Mouse (Mus musculus): ENCODE results near the gene Crk. TPM values are rescaled to one million over a fixed set of nuclear protein-coding genes. Genes with fewer than 3 reads are reported as not detected.

The Crk gene
- polyA plus RNA-seq, 1 experiment = 46.7 TPM

- H3K36me3 ChIP-seq (ENCODE audit: control insufficient read depth, insufficient read depth, low read length) = peaks cover 38% of the 10 kb centered on the region
- no peak for DNase-seq
- TF ChIP-seq CTCF (IDR thresholded peaks at IDR 0.05; ENCODE audit: borderline replicate concordance, control insufficient read depth, extremely low read depth, insufficient read depth, low read length, poor library complexity) (no peak), POLR2A (IDR thresholded peaks at IDR 0.05; ENCODE audit: control insufficient read depth, extremely low read depth, insufficient read depth, low read length, poor library complexity) (no peak)
- H3K27me3 ChIP-seq (ENCODE audit: control insufficient read depth, insufficient read depth, low read length) = no peaks in the 10 kb centered on the region
- H3K4me1 ChIP-seq (replicated peaks; ENCODE audit: control insufficient read depth, insufficient read depth, low read length) = peaks cover 17% of the 10 kb centered on the region
- H3K27ac ChIP-seq (ENCODE audit: control insufficient read depth, insufficient read depth, low read length) = no peak overlapping the region
- WGBS = 91% methylated on average over 11 of the region's 11 CpGs
- no peak overlapping the region for H3K4me3 ChIP-seq (ENCODE audit: control insufficient read depth, insufficient read depth, low read length)
Measured at GRCm38 (mm10) chr11:75635315-75635714, 43.7 kb upstream of the Crk start.

GRCm38 (mm10) chr11:75643323-75643722 lies 35.7 kb upstream of the Crk start:
- no peak overlapping the region for H3K27ac ChIP-seq (ENCODE audit: control insufficient read depth, insufficient read depth, low read length)
- H3K4me1 ChIP-seq (replicated peaks; ENCODE audit: control insufficient read depth, insufficient read depth, low read length) = peaks cover 25% of the 10 kb centered on the region
- no peak for DNase-seq
- TF ChIP-seq POLR2A (IDR thresholded peaks at IDR 0.05; ENCODE audit: control insufficient read depth, extremely low read depth, insufficient read depth, low read length, poor library complexity) = no peak
- TF ChIP-seq CTCF (IDR thresholded peaks at IDR 0.05; ENCODE audit: borderline replicate concordance, control insufficient read depth, extremely low read depth, insufficient read depth, low read length, poor library complexity) = no peak
- 0 out of 2 replicates have a peak, but pooled peaks cover 4% of the 10 kb centered on the region for H3K36me3 ChIP-seq (ENCODE audit: control insufficient read depth, insufficient read depth, low read length)
- WGBS = 96% methylated on average over 5 of the region's 5 CpGs
- no peaks in the 10 kb centered on the region for H3K27me3 ChIP-seq (ENCODE audit: control insufficient read depth, insufficient read depth, low read length)
- H3K4me3 ChIP-seq (ENCODE audit: control insufficient read depth, insufficient read depth, low read length) = no peak overlapping the region

- DNase-seq = peak; percentile 47
- H3K27me3 ChIP-seq (ENCODE audit: control insufficient read depth, insufficient read depth, low read length) = no peaks in the 10 kb centered on the region
- H3K4me1 ChIP-seq (replicated peaks; ENCODE audit: control insufficient read depth, insufficient read depth, low read length) = peaks cover 31% of the 10 kb centered on the region
- no peak overlapping the region for H3K4me3 ChIP-seq (ENCODE audit: control insufficient read depth, insufficient read depth, low read length)
- WGBS = 3% methylated on average over 9 of the region's 9 CpGs
- H3K27ac ChIP-seq (ENCODE audit: control insufficient read depth, insufficient read depth, low read length) = peak overlapping the region; percentile 42
- TF ChIP-seq POLR2A (IDR thresholded peaks at IDR 0.05; ENCODE audit: control insufficient read depth, extremely low read depth, insufficient read depth, low read length, poor library complexity) (no peak), CTCF (IDR thresholded peaks at IDR 0.05; ENCODE audit: borderline replicate concordance, control insufficient read depth, extremely low read depth, insufficient read depth, low read length, poor library complexity) (no peak)
- 0 out of 2 replicates have a peak, but pooled peaks cover 4% of the 10 kb centered on the region for H3K36me3 ChIP-seq (ENCODE audit: control insufficient read depth, insufficient read depth, low read length)
Measured at GRCm38 (mm10) chr11:75644684-75645083, 34.4 kb upstream of the Crk start.

- Histone ChIP-seq H3K27ac (ENCODE audit: control insufficient read depth, insufficient read depth, low read length) (no peak overlapping the region), H3K27me3 (ENCODE audit: control insufficient read depth, insufficient read depth, low read length) (no peaks in the 10 kb centered on the region), H3K36me3 (ENCODE audit: control insufficient read depth, insufficient read depth, low read length) (no peaks in the 10 kb centered on the region), H3K4me1 (replicated peaks; ENCODE audit: control insufficient read depth, insufficient read depth, low read length) (peaks cover 49% of the 10 kb centered on the region), H3K4me3 (ENCODE audit: control insufficient read depth, insufficient read depth, low read length) (no peak overlapping the region)
- TF ChIP-seq POLR2A (IDR thresholded peaks at IDR 0.05; ENCODE audit: control insufficient read depth, extremely low read depth, insufficient read depth, low read length, poor library complexity) (no peak), CTCF (IDR thresholded peaks at IDR 0.05; ENCODE audit: borderline replicate concordance, control insufficient read depth, extremely low read depth, insufficient read depth, low read length, poor library complexity) (no peak)
- DNase-seq = no peak
- 94% methylated on average over 6 of the region's 6 CpGs for WGBS
Measured at GRCm38 (mm10) chr11:75647681-75648211, 31.3 kb upstream of the Crk start.

GRCm38 (mm10) chr11:75649155-75649561 lies 29.9 kb upstream of the Crk start:
- no peak for TF ChIP-seq CTCF (IDR thresholded peaks at IDR 0.05; ENCODE audit: borderline replicate concordance, control insufficient read depth, extremely low read depth, insufficient read depth, low read length, poor library complexity)
- TF ChIP-seq POLR2A (IDR thresholded peaks at IDR 0.05; ENCODE audit: control insufficient read depth, extremely low read depth, insufficient read depth, low read length, poor library complexity) = no peak
- no peak for DNase-seq
- WGBS = 59% methylated on average over 4 of the region's 4 CpGs
- H3K4me1 ChIP-seq (replicated peaks; ENCODE audit: control insufficient read depth, insufficient read depth, low read length) = peaks cover 52% of the 10 kb centered on the region
- H3K27me3 ChIP-seq (ENCODE audit: control insufficient read depth, insufficient read depth, low read length) = no peaks in the 10 kb centered on the region
- H3K36me3 ChIP-seq (ENCODE audit: control insufficient read depth, insufficient read depth, low read length) = no peaks in the 10 kb centered on the region
- H3K4me3 ChIP-seq (ENCODE audit: control insufficient read depth, insufficient read depth, low read length) = no peak overlapping the region
- no peak overlapping the region for H3K27ac ChIP-seq (ENCODE audit: control insufficient read depth, insufficient read depth, low read length)

- Histone ChIP-seq H3K27me3 (ENCODE audit: control insufficient read depth, insufficient read depth, low read length) (no peaks in the 10 kb centered on the region), H3K4me1 (replicated peaks; ENCODE audit: control insufficient read depth, insufficient read depth, low read length) (peaks cover 53% of the 10 kb centered on the region), H3K36me3 (ENCODE audit: control insufficient read depth, insufficient read depth, low read length) (no peaks in the 10 kb centered on the region), H3K4me3 (ENCODE audit: control insufficient read depth, insufficient read depth, low read length) (peak within 1 kb of the TSS; percentile 74), H3K27ac (ENCODE audit: control insufficient read depth, insufficient read depth, low read length) (no peak within 1 kb of the TSS)
- no peak for DNase-seq
- WGBS = 93% methylated on average over 7 of the region's 7 CpGs
- TF ChIP-seq CTCF (IDR thresholded peaks at IDR 0.05; ENCODE audit: borderline replicate concordance, control insufficient read depth, extremely low read depth, insufficient read depth, low read length, poor library complexity) (no peak), POLR2A (IDR thresholded peaks at IDR 0.05; ENCODE audit: control insufficient read depth, extremely low read depth, insufficient read depth, low read length, poor library complexity) (no peak)
Measured at GRCm38 (mm10) chr11:75650311-75650710, 28.7 kb upstream of the Crk start, which contains the start of gene Myo1c. Gene Myo1c, plus strand, starts transcription at chr11:75650504.

Measured in thymus, adult 2 months (tissue).